Mouse (Mus musculus) kidney, embryonic 16.5 days (tissue): ENCODE data around the gene Tmem229b. TPM values are rescaled to one million over a fixed set of nuclear protein-coding genes. Genes with fewer than 3 reads are reported as not detected.
A peak's percentile ranks its signal among the peaks of the same experiment; 100 is the strongest.
"Not testable (repeated sequence)": the region's sequence is repeated elsewhere in the genome, so short reads cannot be mapped to it uniquely, and the experiment has no call there.

ENCODE experiments used
- ATAC-seq: fragments of 200-750 bp; cut with Nextera tagmentation; 2 replicates; pipeline ENCODE4 v1.8.0; 2017; ENCODE audit warnings: moderate TSS enrichment; ENCODE audit not compliant: low FRiP score, low TSS enrichment
- H3K27ac ChIP-seq: fragments of 300-500 bp; sonication (generic); 2 replicates; pipeline ENCODE4 v1.5.1; 2014; ENCODE audit warnings: low read length
- H3K27me3 ChIP-seq: fragments of 300-500 bp; sonication (generic); 2 replicates; pipeline ENCODE4 v1.6.1; 2014; ENCODE audit warnings: low read length, control low read depth, mixed read lengths; ENCODE audit not compliant: insufficient read depth
- H3K36me3 ChIP-seq: fragments of 300-500 bp; sonication (generic); 2 replicates; pipeline ENCODE4 v1.6.1; 2014; ENCODE audit warnings: low read length, control low read depth, mixed read lengths; ENCODE audit not compliant: insufficient read depth
- H3K4me1 ChIP-seq: fragments of 300-500 bp; sonication (generic); 2 replicates; pipeline ENCODE4 v1.6.1; 2014; ENCODE audit warnings: low read length, control low read depth, mixed read lengths; ENCODE audit not compliant: insufficient read depth
- H3K4me2 ChIP-seq: fragments of 300-500 bp; sonication (generic); replicated peaks from 2 replicates; pipeline ENCODE4 v1.6.1; 2014; ENCODE audit warnings: low read depth, low read length
- H3K4me3 ChIP-seq: fragments of 300-500 bp; sonication (generic); 2 replicates; pipeline ENCODE4 v1.5.1; 2014; ENCODE audit warnings: mild to moderate bottlenecking, low read length
- H3K9ac ChIP-seq: fragments of 300-500 bp; sonication (generic); replicated peaks from 2 replicates; pipeline ENCODE4 v1.6.1; 2014; ENCODE audit warnings: low read length
- H3K9me3 ChIP-seq: fragments of 300-500 bp; sonication (generic); 2 replicates; pipeline ENCODE4 v1.6.1; 2016; ENCODE audit warnings: low read length, control low read depth
- WGBS: fragments of 180-500 bp; shearing (Covaris S2); extraction: QIAGEN DNeasy Blood & Tissue Kit; methylation state at CpG from one replicate; pipeline ENCODE4 v1.1.7; 2014; 5-methylcytosine and 5-hydroxymethylcytosine counted together
- polyA plus RNA-seq: library from polyadenylated mRNA; unstranded; fragments of >200 nt; fragmentation: Nextera tagmentation; extraction: Ambion mirVana; gene quantifications from 2 replicates; pipeline ENCODE4 v1.2.1, GENCODE M21; 2015

Tmem229b gene
- polyA plus RNA-seq, 1 experiment from 2014 or later = 4.7 TPM

DNA sequence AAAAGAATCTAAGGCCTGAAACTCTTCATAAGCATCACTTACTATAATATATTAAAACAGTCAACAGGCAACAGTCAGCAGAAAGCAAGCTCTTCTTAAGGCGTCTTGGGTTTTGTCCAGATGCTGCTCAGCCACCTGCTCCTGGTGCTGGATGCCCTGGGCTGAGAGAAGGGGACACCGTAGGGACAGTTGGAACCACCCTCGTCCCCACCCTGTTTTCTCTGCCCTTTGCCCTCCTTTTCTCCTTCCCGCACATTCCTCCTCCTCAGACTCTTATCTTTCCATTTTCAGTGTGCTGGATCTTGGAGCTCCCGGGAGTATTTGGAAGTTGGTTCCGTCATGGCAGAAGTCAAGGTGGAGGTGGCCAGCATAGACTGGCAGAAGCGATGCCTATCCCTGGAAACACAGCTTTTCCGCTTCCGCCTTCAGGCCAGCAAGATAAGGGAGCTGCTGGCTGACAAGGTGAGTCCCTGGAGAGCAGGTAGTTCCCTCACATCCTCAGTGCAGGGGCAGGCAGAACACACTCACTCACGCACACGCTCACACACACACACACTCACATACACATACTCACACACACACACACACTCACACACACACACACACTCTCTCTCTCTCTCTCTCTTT, 32.9 kb upstream of the Tmem229b start:
- Histone ChIP-seq H3K9me3 (no peaks in the 10 kb centered on the region), H3K27me3 (no peaks in the 10 kb centered on the region), H3K4me1 (no peaks in the 10 kb centered on the region), H3K4me3 (no peak overlapping the region), H3K27ac (no peak overlapping the region), H3K9ac (no peak overlapping the region), H3K4me2 (no peak overlapping the region), H3K36me3 (peaks cover 7% of the 10 kb centered on the region; the same call in 1 of the 2 replicates)
- no peak for ATAC-seq
- 90% methylated on average over 11 of the region's 11 CpGs for WGBS

DNA sequence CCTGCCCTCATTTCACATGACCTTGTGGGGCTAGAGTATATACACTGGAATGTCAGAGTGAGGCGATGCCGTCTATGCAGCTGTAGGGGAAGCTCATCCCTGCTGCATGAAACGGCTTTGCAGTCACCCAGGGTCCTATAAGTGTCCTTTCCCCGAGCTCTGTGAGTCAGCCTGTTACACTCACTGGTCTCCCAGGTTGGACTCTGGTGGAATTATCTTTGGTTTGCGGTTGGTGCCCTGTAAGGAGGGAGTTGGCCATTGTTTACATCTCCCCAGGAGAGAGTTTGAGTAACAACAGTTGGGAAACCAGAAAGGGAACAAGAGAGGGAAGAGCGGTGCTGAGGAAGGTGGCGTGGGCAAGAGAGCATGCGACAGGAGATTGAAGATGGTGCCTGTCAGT, 32.3 kb upstream of the Tmem229b start:
- Histone ChIP-seq H3K36me3 (peaks cover 3% of the 10 kb centered on the region; the same call in 1 of the 2 replicates), H3K4me2 (no peak overlapping the region), H3K9me3 (no peaks in the 10 kb centered on the region), H3K27me3 (no peaks in the 10 kb centered on the region), H3K9ac (no peak overlapping the region), H3K4me1 (no peaks in the 10 kb centered on the region), H3K4me3 (no peak overlapping the region), H3K27ac (no peak overlapping the region)
- no peak for ATAC-seq
- WGBS = 76% methylated on average over 8 of the region's 8 CpGs

DNA sequence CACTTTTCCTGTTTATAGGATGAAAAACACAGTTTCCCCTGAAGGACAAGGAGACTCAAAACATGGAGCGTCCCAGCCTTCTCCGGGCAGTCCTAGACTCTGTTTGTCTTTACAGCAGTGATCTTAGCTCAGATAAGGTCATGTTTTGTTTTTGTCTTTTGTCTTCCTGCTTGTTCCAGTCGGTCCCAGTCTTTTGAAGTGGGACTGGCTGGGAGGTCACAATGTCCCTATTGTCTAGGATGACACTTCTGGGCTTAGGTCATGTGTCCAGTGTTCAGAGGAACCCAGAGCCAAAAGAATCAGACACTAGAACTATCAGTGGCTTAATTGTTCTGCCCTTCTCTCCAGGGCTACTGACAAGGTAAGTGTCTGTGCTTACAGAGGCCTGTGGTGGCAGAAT, 27.9 kb upstream of the Tmem229b start:
- H3K4me1 ChIP-seq = no peaks in the 10 kb centered on the region
- ATAC-seq = no peak
- no peaks in the 10 kb centered on the region for H3K27me3 ChIP-seq
- H3K9ac ChIP-seq = no peak overlapping the region
- H3K27ac ChIP-seq = no peak overlapping the region
- H3K36me3 ChIP-seq = no peaks in the 10 kb centered on the region
- H3K4me2 ChIP-seq = no peak overlapping the region
- H3K9me3 ChIP-seq = no peaks in the 10 kb centered on the region
- H3K4me3 ChIP-seq = no peak overlapping the region
- WGBS = 25% methylated on average over 3 of the region's 3 CpGs

DNA sequence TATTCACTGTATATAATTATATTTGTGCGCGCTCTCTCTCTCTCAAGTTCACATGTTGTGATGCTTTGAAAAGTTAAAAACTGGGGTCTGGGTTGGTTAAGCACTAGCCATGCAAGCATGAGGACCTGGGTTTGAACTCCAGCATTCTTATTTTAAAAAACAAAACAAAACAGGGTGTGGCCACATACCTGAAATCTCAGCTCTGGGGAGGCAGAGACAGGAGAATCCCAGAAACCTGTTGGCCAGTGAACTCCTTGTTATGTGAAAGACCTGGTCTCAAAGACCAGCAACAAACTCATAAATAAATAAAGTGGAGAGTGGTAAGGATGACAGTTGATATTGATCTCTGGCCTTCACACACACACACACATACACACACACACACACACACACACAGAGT, 26.9 kb upstream of the Tmem229b start:
- 98% methylated on average over 2 of the region's 2 CpGs for WGBS
- H3K27me3 ChIP-seq = no peaks in the 10 kb centered on the region
- H3K36me3 ChIP-seq = no peaks in the 10 kb centered on the region

DNA sequence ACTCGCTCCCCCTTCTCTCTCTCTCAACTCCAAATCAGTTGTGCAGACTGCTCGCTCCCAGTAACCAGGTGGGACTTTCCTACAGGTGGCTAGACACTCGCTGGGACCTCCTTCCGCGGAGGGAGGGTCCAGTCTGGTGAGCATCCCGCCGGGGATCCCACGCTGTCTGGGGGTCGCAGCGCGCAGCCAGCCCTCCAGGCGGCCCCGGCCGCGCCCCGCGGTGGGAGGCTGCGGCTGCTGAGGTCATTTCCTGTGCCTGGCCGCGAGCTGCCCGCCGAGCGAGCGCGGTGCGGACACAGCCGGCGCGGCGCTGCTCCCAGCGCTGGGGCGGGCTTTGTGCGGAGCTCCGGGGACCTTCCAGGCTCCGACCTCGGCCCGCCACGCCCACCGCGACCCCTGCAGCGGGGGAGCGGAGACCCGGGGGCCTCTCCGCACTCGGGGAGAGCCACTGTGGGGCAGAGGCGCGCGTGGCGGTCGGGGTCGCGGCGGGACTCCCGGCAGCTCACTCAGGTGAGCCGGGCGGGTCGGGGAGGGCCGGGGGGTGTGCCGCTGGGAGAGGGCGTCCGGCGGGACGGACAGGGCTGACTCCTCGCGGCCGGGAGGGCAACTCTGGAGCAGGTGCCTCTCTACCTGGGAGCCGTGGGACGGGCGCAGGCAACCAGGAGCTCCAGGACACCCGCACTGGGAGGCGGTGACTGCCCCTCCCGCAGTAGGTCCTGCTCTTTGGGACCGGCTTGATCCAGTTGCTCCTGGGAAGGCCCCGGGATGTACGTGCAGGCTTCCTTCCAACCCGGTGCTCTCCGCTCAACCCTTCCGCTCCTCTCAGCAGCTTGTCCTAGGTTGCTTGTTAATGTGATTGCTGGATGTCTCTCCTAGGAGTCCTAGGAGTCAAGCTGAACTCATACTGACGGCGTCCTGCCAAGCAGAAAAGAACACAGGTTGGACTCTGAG, 21.8 kb upstream of the Tmem229b start, which contains the start of gene Plekhh1:
TSS of gene Plekhh1 (plus strand) at position 253 of the 951 bp plus-strand sequence.
- H3K9me3 ChIP-seq = no peaks in the 10 kb centered on the region
- 1% methylated on average over 57 of the region's 80 CpGs for WGBS
- peak; percentile 96 for ATAC-seq
- peak within 1 kb of the TSS; percentile 88 for H3K27ac ChIP-seq
- no peaks in the 10 kb centered on the region for H3K36me3 ChIP-seq
- no peaks in the 10 kb centered on the region for H3K27me3 ChIP-seq
- peak within 1 kb of the TSS; percentile 85 for H3K4me3 ChIP-seq
- peaks cover 7% of the 10 kb centered on the region; the same call in 1 of the 2 replicates for H3K4me1 ChIP-seq
- peak within 1 kb of the TSS; percentile 96 for H3K9ac ChIP-seq
- H3K4me2 ChIP-seq = peak within 1 kb of the TSS; percentile 94

More for the DNA sequence above, 26.9 kb upstream of the Tmem229b start:
- H3K27ac ChIP-seq = no peak overlapping the region
- H3K9ac ChIP-seq = no peak overlapping the region
- H3K4me1 ChIP-seq = peaks cover 5% of the 10 kb centered on the region; the same call in 1 of the 2 replicates
- no peak for ATAC-seq
- H3K4me3 ChIP-seq = no peak overlapping the region
- no peak overlapping the region for H3K4me2 ChIP-seq
- H3K9me3 ChIP-seq = no peaks in the 10 kb centered on the region

DNA sequence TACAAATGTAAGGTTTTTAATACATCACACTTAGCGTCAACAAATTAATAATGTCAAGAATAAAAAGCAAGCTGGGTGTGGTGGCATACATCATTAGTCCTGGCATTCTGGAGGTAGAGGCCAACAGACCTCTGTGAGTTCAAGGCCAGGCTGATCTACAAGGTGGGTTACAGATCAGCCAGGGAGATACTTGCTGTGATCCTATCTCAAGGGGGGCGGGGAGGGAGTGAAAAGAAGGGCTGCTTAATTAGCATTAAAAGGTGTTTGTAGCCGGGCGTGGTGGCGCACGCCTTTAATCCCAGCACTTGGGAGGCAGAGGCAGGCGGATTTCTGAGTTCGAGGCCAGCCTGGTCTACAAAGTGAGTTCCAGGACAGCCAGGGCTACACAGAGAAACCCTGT, 20.1 kb upstream of the Tmem229b start:
- H3K27ac ChIP-seq, H3K4me1 ChIP-seq, H3K36me3 ChIP-seq, H3K4me3 ChIP-seq, H3K9ac ChIP-seq, H3K4me2 ChIP-seq, H3K9me3 ChIP-seq, H3K27me3 ChIP-seq, ATAC-seq: not testable (repeated sequence)
- WGBS = 93% methylated on average over 6 of the region's 8 CpGs

DNA sequence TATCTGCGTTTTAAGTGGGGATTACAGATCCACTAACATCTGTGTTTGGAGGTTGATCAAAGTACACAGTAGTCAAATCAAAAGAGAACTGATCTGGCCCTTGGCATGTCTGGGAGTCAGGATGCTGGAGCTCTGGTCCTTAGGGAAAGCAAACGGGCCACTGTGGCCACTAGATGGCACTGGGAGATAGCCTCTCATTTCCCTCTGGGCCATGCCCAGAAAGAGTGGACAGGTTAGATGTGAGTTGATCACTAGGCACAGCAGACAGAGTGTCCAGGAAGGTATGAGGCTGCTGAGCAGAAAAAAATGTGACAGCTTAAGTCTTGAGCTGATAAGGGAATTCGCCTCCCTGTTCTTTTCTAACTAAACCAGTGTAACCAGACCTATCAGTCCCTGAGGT, 15.5 kb upstream of the Tmem229b start:
- Histone ChIP-seq H3K4me1 (no peaks in the 10 kb centered on the region), H3K4me2 (no peak overlapping the region), H3K27ac (no peak overlapping the region), H3K36me3 (no peaks in the 10 kb centered on the region), H3K4me3 (no peak overlapping the region), H3K9ac (no peak overlapping the region), H3K9me3 (no peaks in the 10 kb centered on the region), H3K27me3 (no peaks in the 10 kb centered on the region)
- WGBS = 14% methylated on average over 3 of the region's 3 CpGs
- ATAC-seq = peak; percentile 91

DNA sequence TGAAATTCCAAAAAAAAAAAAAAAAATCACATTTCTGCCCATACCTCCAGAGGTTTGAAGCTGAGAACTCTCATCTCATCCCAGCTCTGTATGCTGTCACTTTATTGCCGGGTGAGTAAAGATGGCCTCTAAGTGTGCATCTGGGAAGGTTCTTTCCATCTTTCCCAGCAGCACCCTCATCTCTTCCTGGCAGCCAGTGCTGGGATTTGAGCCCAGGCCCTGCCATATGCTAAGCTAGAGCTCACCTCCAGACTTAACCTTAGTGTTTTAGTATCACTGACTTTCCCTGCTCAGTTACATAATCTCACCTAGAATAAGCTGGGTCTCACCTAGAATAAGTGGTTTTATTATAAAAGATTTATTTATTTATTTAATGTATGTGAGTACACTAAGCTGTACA, 14.5 kb upstream of the Tmem229b start:
- H3K9me3 ChIP-seq = no peaks in the 10 kb centered on the region
- H3K27ac ChIP-seq = no peak overlapping the region
- no peaks in the 10 kb centered on the region for H3K27me3 ChIP-seq
- no peak overlapping the region for H3K4me3 ChIP-seq
- 84% methylated on average over 1 of the region's 1 CpGs for WGBS
- H3K4me1 ChIP-seq = no peaks in the 10 kb centered on the region
- no peaks in the 10 kb centered on the region for H3K36me3 ChIP-seq
- no peak overlapping the region for H3K9ac ChIP-seq
- no peak for ATAC-seq
- H3K4me2 ChIP-seq = no peak overlapping the region

DNA sequence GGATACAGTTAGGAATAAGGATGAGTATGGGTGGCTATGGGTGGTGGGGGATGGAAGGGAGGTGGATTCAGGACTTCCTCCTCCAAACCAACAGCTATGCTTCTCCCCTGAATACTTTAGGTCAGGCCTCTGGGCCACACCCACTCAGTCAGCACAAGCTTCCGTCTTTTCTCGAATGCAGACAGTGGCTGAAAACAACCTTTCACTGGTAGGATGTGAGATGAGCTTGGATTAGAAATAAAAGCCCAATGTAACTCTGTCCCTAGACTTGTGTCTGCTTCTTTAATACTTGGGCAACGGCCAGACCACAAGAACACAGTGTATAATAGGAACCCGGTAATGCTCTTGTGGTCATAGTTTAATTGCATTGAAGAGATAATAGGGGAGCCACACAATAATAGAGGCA, 10.6 kb upstream of the Tmem229b start:
- 69% methylated on average over 4 of the region's 4 CpGs for WGBS

DNA sequence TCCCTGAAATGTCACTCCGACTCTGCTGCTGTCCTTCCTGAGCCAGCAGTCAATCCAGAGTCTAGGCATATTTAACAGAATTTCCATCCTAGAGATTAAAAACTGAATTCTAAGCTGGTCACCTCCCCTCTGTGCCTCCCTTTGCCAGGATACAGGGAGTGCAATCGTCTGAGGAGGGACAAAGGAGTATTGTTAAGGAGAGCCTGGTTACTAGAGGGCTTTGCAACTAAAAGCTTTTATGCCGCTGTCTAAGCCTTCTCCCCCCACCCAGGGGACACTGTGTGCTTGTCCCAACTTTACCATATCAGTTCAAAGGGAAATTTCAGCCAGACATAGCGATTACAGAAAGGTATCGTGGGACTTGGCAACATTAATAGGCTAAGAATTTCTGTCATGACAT, 8.7 kb upstream of the Tmem229b start:
- WGBS = 53% methylated on average over 5 of the region's 5 CpGs
- no peak for ATAC-seq

More for the DNA sequence above, 10.6 kb upstream of the Tmem229b start:
- Histone ChIP-seq H3K36me3 (no peaks in the 10 kb centered on the region), H3K4me2 (no peak overlapping the region), H3K9me3 (no peaks in the 10 kb centered on the region), H3K27ac (no peak overlapping the region), H3K4me3 (no peak overlapping the region), H3K4me1 (no peaks in the 10 kb centered on the region), H3K27me3 (no peaks in the 10 kb centered on the region), H3K9ac (no peak overlapping the region)
- ATAC-seq = no peak

More for the DNA sequence above, 8.7 kb upstream of the Tmem229b start:
- H3K9me3 ChIP-seq = no peaks in the 10 kb centered on the region
- no peaks in the 10 kb centered on the region for H3K27me3 ChIP-seq
- H3K4me1 ChIP-seq = no peaks in the 10 kb centered on the region
- H3K27ac ChIP-seq = no peak overlapping the region
- H3K4me3 ChIP-seq = no peak overlapping the region
- no peak overlapping the region for H3K9ac ChIP-seq
- no peaks in the 10 kb centered on the region for H3K36me3 ChIP-seq
- no peak overlapping the region for H3K4me2 ChIP-seq
